Mouse (Mus musculus): Measurements from ENCODE around the gene Tmem181a.
"Not testable (repeated sequence)": the region's sequence is repeated elsewhere in the genome, so short reads cannot be mapped to it uniquely, and the experiment has no call there.

The Tmem181a gene

DNA sequence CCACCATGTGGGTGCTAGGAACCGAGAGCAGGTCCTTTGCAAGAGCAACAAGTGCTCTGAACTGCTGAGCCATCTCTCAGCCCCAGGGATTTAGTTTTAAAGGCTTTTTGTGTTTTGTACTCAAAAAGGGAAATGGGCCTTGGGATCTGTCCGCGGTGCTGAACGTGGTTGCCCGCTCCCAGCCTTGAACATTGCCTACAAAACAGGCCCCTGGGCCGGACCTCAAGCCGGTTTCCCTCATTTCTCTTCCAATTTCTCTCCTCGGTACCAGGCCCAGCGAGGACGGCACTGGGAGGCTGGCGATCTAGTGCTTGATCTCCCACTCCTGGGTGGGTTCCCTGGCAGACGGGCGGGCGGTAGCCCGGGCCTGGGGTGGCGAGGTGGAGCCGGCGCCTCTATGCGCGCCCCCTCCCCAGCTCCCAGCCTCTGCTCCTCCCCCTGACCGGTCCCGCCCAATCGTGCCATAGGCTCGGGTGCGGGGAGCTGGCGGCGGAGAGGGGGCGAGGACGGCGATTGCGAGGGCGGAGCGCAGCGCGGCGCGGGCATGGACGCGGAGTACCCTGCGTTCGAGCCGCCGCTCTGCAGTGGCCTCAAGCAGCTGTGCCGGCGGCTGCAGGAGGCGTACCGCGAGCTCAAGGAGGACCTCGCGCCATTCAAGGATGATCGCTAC, at the start of gene Tmem181a:
Tmem181a (plus strand) TSS at position 461 of the 670 bp plus-strand sequence.
- not testable (repeated sequence) for DNase-seq (ENCODE audit: low spot score)

DNA sequence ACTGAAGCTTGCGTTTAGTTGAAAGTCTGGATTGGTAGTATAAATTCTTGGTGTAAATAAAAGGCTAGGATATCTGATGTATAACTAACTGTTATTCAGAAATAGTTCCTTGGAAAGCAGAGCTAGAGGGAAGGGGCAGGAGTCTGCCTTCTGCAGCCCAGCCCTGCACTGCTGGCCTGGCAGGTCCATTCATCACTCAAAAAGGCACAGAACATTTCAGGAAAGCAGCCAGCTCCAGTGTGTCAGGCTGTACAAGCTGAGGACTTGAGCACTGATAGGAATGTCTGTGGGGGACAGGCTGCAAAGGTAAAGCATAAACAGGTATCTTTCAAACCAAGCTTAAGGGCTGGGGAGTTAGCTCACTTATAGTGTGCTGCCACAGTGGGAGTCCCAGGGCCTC, 44.9 kb upstream of the Tmem181a start:
- DNase-seq (ENCODE audit: low spot score) = no peak

DNA sequence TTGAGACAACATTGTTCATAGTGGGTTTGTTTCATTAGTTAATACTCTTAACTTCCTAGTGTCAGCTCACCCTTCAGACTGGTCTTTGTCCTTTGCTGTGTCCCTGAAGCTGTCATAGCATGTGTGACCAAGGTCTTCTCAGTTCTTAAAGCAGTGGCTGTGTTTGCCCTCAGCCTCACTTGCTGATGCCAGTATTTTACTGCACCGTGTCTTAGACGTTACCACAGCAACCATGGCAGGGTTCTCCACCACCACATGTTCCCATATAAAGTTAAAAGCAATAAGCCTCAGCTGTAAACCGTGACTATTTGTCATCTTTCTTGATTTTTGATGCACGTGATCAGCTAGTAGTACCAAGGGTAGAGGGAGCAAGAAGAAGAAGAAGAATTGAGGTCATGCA, 41.0 kb upstream of the Tmem181a start:
- DNase-seq (ENCODE audit: low spot score) = no peak

DNA sequence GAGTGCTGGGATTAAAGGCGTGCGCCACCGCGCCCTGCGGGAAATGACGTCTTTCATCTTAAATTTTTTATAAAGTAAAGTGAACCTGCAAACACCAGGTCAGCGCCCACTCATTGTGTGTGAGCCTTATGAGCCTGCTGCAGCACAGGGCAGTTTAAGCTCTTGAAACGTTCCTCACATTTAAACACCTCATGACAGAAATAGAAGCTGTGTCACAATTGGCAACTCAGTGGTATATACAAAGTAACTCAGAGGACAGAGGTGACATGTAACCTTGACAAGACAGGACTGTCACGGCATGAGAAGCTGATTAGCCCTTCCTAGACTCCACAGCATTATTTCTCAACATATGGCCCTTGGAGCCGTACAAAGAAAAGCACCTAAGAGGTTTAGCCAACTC, 40.1 kb upstream of the Tmem181a start:
- DNase-seq (ENCODE audit: low spot score) = no peak

GRCm38 (mm10) chr17:6232633-6233032, 24.0 kb upstream of the Tmem181a start:
- DNase-seq (ENCODE audit: low spot score) = not testable (repeated sequence)

DNA sequence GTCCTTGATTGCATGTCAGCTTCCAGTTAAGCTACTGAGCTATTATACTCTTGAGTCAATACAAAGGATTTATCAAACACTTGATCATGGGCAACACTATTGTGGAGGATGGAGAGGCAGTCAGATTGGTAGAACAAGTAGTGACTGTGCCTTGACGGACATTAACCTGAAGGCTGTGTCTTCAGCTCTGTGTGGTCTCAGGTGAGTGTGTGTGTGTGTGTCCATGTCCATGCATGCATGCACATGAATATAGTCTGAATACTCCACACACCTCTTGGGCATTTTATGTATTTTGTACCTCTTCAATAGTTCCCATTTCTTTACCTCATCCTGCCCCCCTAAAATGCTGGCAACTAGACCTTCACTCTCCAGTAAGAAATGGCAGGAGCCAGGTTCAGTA, 5.4 kb upstream of the Tmem181a start:
- not testable (repeated sequence) for DNase-seq (ENCODE audit: low spot score)

DNA sequence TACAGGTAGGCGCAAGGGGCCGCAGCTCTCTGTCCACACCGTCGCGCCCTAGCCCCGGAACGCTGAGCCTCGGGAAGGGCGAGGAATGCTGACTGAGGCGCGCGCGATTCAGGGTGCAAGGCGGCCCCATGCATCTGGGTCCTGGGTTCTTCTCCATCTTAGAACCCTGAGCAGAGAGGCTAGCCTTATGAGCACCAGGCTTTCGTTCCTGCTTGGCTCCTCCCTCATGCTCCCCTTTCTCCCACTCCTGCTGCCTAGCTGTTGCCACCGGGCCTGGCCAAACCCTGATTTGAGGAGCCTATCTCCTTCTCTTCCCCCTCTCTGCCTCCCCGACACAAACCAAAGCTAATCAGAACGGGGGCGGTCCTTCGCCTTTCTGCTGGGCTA, 403 bp downstream of the Tmem181a start:
- DNase-seq (ENCODE audit: low spot score) = peak; percentile 73

- DNase-seq (ENCODE audit: low spot score) = not testable (repeated sequence)
Measured at GRCm38 (mm10) chr17:6269876-6270831, 13.5 kb downstream of the Tmem181a start.

DNA sequence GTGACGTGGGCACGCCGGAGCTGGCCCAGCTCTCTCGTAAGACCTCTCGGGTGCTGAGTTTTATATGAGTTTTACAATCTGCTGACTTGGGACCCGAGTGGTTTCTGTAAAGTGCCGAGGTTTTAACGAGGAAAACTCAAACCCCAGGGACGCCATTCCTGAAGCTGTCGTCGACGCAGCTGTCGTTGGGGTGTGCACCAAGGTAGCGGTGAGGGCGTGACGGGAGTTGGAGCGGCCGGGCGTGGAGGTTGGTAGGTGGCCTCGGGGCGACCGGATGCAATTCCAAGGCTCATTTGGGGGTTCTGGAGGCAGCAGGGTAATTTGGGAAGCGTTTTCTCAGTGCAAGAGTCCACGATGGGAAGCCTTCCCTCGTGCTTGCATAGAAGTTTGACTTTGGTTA, 14.2 kb downstream of the Tmem181a start:
- not testable (repeated sequence) for DNase-seq (ENCODE audit: low spot score)

DNA sequence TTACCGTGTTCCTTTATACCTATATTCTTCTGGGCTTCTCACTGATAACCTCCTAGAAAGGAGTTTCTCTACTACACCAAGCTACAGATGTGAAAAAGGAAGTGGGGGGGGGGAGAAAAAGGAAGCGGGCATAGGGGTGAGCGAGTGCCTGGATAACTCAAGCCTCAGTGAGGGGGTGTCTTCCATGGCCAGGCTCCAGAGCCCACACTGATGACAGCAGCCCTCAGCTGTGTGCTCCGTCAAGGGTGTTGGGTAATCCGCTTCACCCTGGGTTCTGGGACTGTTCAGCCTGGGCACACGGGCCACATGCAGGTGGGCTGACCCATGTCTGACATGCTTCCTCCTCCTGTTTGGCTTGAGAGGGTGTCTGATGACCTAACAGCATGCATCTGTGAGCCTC, 15.3 kb downstream of the Tmem181a start:
- not testable (repeated sequence) for DNase-seq (ENCODE audit: low spot score)

- not testable (repeated sequence) for DNase-seq (ENCODE audit: low spot score)
Measured at GRCm38 (mm10) chr17:6274693-6275092, 18.0 kb downstream of the Tmem181a start.

- DNase-seq (ENCODE audit: low spot score) = not testable (repeated sequence)
Measured at GRCm38 (mm10) chr17:6279205-6279604, 22.5 kb downstream of the Tmem181a start.

DNA sequence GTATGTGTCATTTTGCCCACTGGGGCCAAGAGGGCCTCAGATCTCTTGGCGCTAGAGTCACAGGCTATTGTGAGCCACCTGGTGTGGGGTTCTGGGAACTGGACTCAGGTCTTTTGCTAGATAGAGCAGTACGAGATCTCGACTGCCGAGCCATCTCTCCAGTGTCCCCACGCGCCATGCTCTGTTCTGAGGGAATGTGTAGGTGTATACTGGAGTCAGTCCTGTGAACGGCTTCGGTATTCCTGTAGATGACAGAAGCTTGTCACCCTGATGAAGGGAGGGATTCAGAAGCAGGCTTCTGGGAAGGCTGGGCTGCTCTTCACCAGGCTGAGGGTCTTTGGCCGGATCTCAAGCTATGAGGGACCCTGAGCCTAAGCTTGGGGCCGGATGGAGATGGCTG, 23.1 kb downstream of the Tmem181a start:
- DNase-seq (ENCODE audit: low spot score) = not testable (repeated sequence)

- DNase-seq (ENCODE audit: low spot score) = not testable (repeated sequence)
Measured at GRCm38 (mm10) chr17:6280513-6280912, 23.9 kb downstream of the Tmem181a start.

DNA sequence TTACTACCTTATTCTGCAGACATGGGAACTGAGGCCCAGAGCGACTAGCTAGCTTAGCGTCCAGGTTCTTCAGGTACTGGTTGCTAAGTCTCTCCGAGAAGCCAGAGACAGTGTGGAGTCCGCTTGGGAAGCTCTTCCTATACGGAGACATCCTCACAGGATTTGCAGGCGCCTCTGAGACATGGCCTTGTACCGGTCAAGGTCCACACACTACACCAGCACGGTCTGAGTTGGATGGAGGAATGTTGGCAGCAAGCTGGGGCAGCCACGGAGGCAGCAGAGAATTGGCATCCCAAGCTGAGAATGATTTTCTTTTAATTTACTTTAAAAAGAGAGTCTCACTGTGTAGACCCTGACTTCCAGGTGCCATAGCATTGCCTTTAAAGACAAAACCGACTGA, 26.5 kb downstream of the Tmem181a start:
- not testable (repeated sequence) for DNase-seq (ENCODE audit: low spot score)

GRCm38 (mm10) chr17:6286169-6286568, 29.5 kb downstream of the Tmem181a start:
- not testable (repeated sequence) for DNase-seq (ENCODE audit: low spot score)

DNA sequence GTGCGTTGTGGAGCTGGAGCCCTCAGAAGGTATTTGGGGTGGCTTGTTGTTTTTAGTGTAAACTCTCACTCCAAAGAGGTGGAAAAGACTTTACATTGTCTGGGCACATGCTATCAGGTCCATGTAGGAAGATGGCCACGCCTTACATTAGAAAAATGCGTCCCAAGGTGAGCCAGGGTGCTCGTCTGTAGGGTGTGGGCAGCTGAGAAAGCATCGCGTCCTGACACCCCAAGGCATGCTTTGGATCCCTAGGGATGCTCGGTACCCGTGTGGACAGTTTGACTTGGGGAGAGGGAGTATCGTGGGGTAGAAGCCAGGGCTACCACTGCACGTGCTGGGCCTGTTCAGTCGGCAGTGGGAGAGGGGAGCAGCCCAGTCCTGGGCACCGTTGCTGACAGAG, 32.4 kb downstream of the Tmem181a start:
- not testable (repeated sequence) for DNase-seq (ENCODE audit: low spot score)

- DNase-seq (ENCODE audit: low spot score) = not testable (repeated sequence)
Measured at GRCm38 (mm10) chr17:6293882-6294281, 37.2 kb downstream of the Tmem181a start.

GRCm38 (mm10) chr17:6297060-6297795, 40.6 kb downstream of the Tmem181a start:
- not testable (repeated sequence) for DNase-seq (ENCODE audit: low spot score)

DNA sequence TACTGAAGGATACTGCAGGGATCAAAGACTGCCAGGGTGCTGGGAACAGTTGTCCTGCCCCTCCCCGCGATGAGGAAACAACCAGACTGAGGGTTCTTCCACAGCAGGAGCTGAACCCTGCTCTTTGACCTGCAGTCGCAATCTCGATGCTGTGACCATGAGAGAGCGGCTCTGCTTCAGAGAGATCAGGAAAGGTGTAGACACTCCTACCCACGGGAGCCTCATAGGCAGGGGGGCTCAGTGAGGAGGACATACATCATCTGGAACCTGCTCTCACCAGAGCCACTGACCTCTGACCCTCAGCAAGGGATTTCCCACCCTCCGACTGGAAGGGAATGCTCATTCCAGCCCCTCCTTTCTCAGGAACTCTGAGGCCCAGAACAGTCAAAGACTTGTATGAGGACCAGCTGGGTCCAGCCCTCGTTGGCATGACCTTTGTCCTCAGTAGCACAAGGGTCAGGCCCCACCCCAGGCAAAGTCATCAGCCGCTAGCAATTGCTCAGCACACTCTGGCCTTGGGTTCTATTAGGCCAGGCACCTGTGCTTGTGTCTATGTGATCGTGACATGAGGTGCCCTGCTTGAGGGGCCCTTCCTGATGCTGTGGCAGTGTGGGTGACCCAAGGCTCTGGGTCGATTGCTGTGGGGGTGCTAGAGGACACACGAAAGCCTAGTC, 43.7 kb downstream of the Tmem181a start:
- DNase-seq (ENCODE audit: low spot score) = not testable (repeated sequence)

- not testable (repeated sequence) for DNase-seq (ENCODE audit: low spot score)
Measured at GRCm38 (mm10) chr17:6304891-6305290, 48.2 kb downstream of the Tmem181a start.

All from left cerebral cortex, adult 11 months (tissue).